8 mouse cellular contexts compared by ENCODE assay signal in genomic region chr11:115427482-115428331, GRCm38 (mm10). TPM values are rescaled to one million over a fixed set of nuclear protein-coding genes. Genes with fewer than 3 reads are reported as not detected.
DNase-seq lines count a peak whose midpoint lies in the region; ATAC-seq and TF ChIP-seq lines count a peak whose summit lies in the region.

No protein-coding gene starts in this region.

- H3K4me3 ChIP-seq in embryonic fibroblast, embryonic 13.5 days (ENCODE audit: insufficient read depth, low read length), result no peak overlapping the region
- no peak overlapping the region for H3K4me3 ChIP-seq in heart, embryonic 12.5 days
- no peak overlapping the region for H3K4me3 ChIP-seq in kidney, embryonic 15.5 days (replicated peaks)
- H3K4me3 ChIP-seq in liver, embryonic 11.5 days (ENCODE audit: low read depth, low read length), result no peak overlapping the region

- DNase-seq in CD8-positive naive resting alpha-beta T cell, adult 2 months (ENCODE audit: low read depth in 2 of 2, low spot score in 2 of 2), result peak; percentile 74 to 79
- peak; percentile 92 for DNase-seq in brain, adult 2 months (ENCODE audit: low read depth, low spot score)
- DNase-seq in liver, embryonic 11.5 days (ENCODE audit: low spot score), result peak; percentile 65
- DNase-seq in naive thymus-derived CD4-positive, alpha-beta T cell, adult 2 months (ENCODE audit: low read depth), result peak; percentile 91
- DNase-seq in telencephalon, adult 2 months (ENCODE audit: low read depth, low spot score), result peak; percentile 65

- H3K4me2 ChIP-seq in heart, embryonic 12.5 days, result 0 out of 2 replicates have a peak overlapping the region, but pooled peaks have one; percentile 22
- peak overlapping the region; percentile 32 for H3K4me2 ChIP-seq in kidney, embryonic 15.5 days
- H3K4me2 ChIP-seq in liver, embryonic 11.5 days, result no peak overlapping the region

- peak; percentile 39; the same call in 1 of the 2 replicates for TF ChIP-seq POLR2A in embryonic fibroblast, embryonic 13.5 days (IDR thresholded peaks at IDR 0.05; ENCODE audit: low read depth, low read length)

- 34% methylated on average over 20 of the region's 20 CpGs for WGBS in heart, embryonic 12.5 days
- WGBS in kidney, embryonic 15.5 days, result 39% methylated on average over 20 of the region's 20 CpGs
- WGBS in liver, embryonic 11.5 days, result 41% methylated on average over 20 of the region's 20 CpGs

- peaks cover 78% of the 10 kb centered on the region for H3K36me3 ChIP-seq in heart, embryonic 12.5 days
- H3K36me3 ChIP-seq in kidney, embryonic 15.5 days, result peaks cover 89% of the 10 kb centered on the region
- H3K36me3 ChIP-seq in liver, embryonic 11.5 days (ENCODE audit: control insufficient read depth, insufficient read depth, low read length), result peaks cover 12% of the 10 kb centered on the region

- ATAC-seq in heart, embryonic 12.5 days (ENCODE audit: insufficient number of reproducible peaks, low FRiP score), result peak; percentile 69
- peak; percentile 63 for ATAC-seq in kidney, embryonic 15.5 days (replicated peaks; ENCODE audit: low FRiP score)
- peak; percentile 69 for ATAC-seq in liver, embryonic 11.5 days (replicated peaks; ENCODE audit: low FRiP score)

- no peaks in the 10 kb centered on the region for H3K9me3 ChIP-seq in heart, embryonic 12.5 days (replicated peaks)
- H3K9me3 ChIP-seq in kidney, embryonic 15.5 days (replicated peaks), result no peaks in the 10 kb centered on the region
- H3K9me3 ChIP-seq in liver, embryonic 11.5 days (ENCODE audit: control insufficient read depth, low read length), result no peaks in the 10 kb centered on the region

- no peaks in the 10 kb centered on the region for H3K27me3 ChIP-seq in heart, embryonic 12.5 days (replicated peaks)
- H3K27me3 ChIP-seq in kidney, embryonic 15.5 days, result no peaks in the 10 kb centered on the region
- H3K27me3 ChIP-seq in liver, embryonic 11.5 days (replicated peaks; ENCODE audit: control insufficient read depth, insufficient read depth, low read length), result no peaks in the 10 kb centered on the region

- H3K4me1 ChIP-seq in embryonic fibroblast, embryonic 13.5 days (ENCODE audit: control insufficient read depth, insufficient read depth, low read length), result no peaks in the 10 kb centered on the region
- H3K4me1 ChIP-seq in heart, embryonic 12.5 days (replicated peaks), result peaks cover 11% of the 10 kb centered on the region
- peaks cover 14% of the 10 kb centered on the region for H3K4me1 ChIP-seq in kidney, embryonic 15.5 days
- no peaks in the 10 kb centered on the region for H3K4me1 ChIP-seq in liver, embryonic 11.5 days (replicated peaks; ENCODE audit: control insufficient read depth, insufficient read depth, low read length)

- no peak overlapping the region for H3K27ac ChIP-seq in embryonic fibroblast, embryonic 13.5 days (ENCODE audit: insufficient read depth, low read length)
- H3K27ac ChIP-seq in heart, embryonic 12.5 days (ENCODE audit: poor library complexity, severe bottlenecking), result peak overlapping the region; percentile 35
- peak overlapping the region; percentile 59 for H3K27ac ChIP-seq in kidney, embryonic 15.5 days
- no peak overlapping the region; the same call in 1 of the 2 replicates for H3K27ac ChIP-seq in liver, embryonic 11.5 days (ENCODE audit: low read depth, low read length)

- peak; percentile 74 for TF ChIP-seq CTCF in embryonic fibroblast, embryonic 13.5 days (IDR thresholded peaks at IDR 0.05; ENCODE audit: borderline replicate concordance, insufficient read depth, low read length)

- H3K9ac ChIP-seq in heart, embryonic 12.5 days, result peak overlapping the region; percentile 6; the same call in 1 of the 2 replicates
- H3K9ac ChIP-seq in kidney, embryonic 15.5 days, result no peak overlapping the region; the same call in 1 of the 2 replicates
- H3K9ac ChIP-seq in liver, embryonic 11.5 days (ENCODE audit: low read depth, low read length), result no peak overlapping the region

RNA-seq across cellular contexts. Expression of gene Kctd2, which starts 7.8 kb away (rescaled TPM):
- 15.9 and 18.2 TPM in 2 replicates for polyA plus RNA-seq in embryonic fibroblast, embryonic 13.5 days (2011; ENCODE audit: insufficient read length, low read depth, missing spikeins)
- 16.0 and 17.5 TPM in 2 replicates for polyA plus RNA-seq in heart, embryonic 12.5 days (2016; fragmentation: Nextera tagmentation; extraction: Ambion mirVana)
- 14.1 and 16.4 TPM in 2 replicates for polyA plus RNA-seq in kidney, embryonic 15.5 days (2015; fragmentation: Nextera tagmentation; extraction: Ambion mirVana)
- polyA plus RNA-seq in liver, embryonic 11.5 days (2014; fragmentation: Nextera tagmentation; extraction: Ambion mirVana), result 8.4 and 8.9 TPM in 2 replicates

RNA-seq across cellular contexts. Expression of gene Atp5h, which starts 7.9 kb away (rescaled TPM):
- polyA plus RNA-seq in embryonic fibroblast, embryonic 13.5 days (2011; ENCODE audit: insufficient read length, low read depth, missing spikeins), result 334 and 405 TPM in 2 replicates
- polyA plus RNA-seq in heart, embryonic 12.5 days (2016; fragmentation: Nextera tagmentation; extraction: Ambion mirVana), result 1,576 and 1,627 TPM in 2 replicates
- polyA plus RNA-seq in kidney, embryonic 15.5 days (2015; fragmentation: Nextera tagmentation; extraction: Ambion mirVana), result 1,004 and 1,083 TPM in 2 replicates
- 835 and 884 TPM in 2 replicates for polyA plus RNA-seq in liver, embryonic 11.5 days (2014; fragmentation: Nextera tagmentation; extraction: Ambion mirVana)

RNA-seq across cellular contexts. Expression of gene Trim80, which starts 12.6 kb away (rescaled TPM):
- not detected in 2 replicates for polyA plus RNA-seq in embryonic fibroblast, embryonic 13.5 days (2011; ENCODE audit: insufficient read length, low read depth, missing spikeins)
- 0.19 and 0.35 TPM in 2 replicates for polyA plus RNA-seq in heart, embryonic 12.5 days (2016; fragmentation: Nextera tagmentation; extraction: Ambion mirVana)
- 0.18 and 0.30 TPM in 2 replicates for polyA plus RNA-seq in kidney, embryonic 15.5 days (2015; fragmentation: Nextera tagmentation; extraction: Ambion mirVana)
- polyA plus RNA-seq in liver, embryonic 11.5 days (2014; fragmentation: Nextera tagmentation; extraction: Ambion mirVana), result 0.18 and 0.27 TPM in 2 replicates

RNA-seq across cellular contexts. Expression of gene Mrpl58, which starts 24.2 kb away (rescaled TPM):
- 35.3 and 46.6 TPM in 2 replicates for polyA plus RNA-seq in embryonic fibroblast, embryonic 13.5 days (2011; ENCODE audit: insufficient read length, low read depth, missing spikeins)
- 156 and 162 TPM in 2 replicates for polyA plus RNA-seq in heart, embryonic 12.5 days (2016; fragmentation: Nextera tagmentation; extraction: Ambion mirVana)
- 204 and 209 TPM in 2 replicates for polyA plus RNA-seq in kidney, embryonic 15.5 days (2015; fragmentation: Nextera tagmentation; extraction: Ambion mirVana)
- 165 TPM in 2 replicates for polyA plus RNA-seq in liver, embryonic 11.5 days (2014; fragmentation: Nextera tagmentation; extraction: Ambion mirVana)

RNA-seq across cellular contexts. Expression of gene Slc16a5, which starts 34.6 kb away (rescaled TPM):
- polyA plus RNA-seq in embryonic fibroblast, embryonic 13.5 days (2011; ENCODE audit: insufficient read length, low read depth, missing spikeins), result not detected in 2 replicates
- 0.17 TPM in 1 of 2 replicates, not detected in the other for polyA plus RNA-seq in heart, embryonic 12.5 days (2016; fragmentation: Nextera tagmentation; extraction: Ambion mirVana)
- polyA plus RNA-seq in kidney, embryonic 15.5 days (2015; fragmentation: Nextera tagmentation; extraction: Ambion mirVana), result 15.8 and 22.3 TPM in 2 replicates
- not detected in 2 replicates for polyA plus RNA-seq in liver, embryonic 11.5 days (2014; fragmentation: Nextera tagmentation; extraction: Ambion mirVana)

Comparison
In these comparisons a context has a peak if more than half of its experiments do, and no peak if none do; other contexts are left out.
1. H3K27ac ChIP-seq: peak in heart, embryonic 12.5 days (single experiment) and kidney, embryonic 15.5 days (single experiment); none in embryonic fibroblast, embryonic 13.5 days (single experiment) and liver, embryonic 11.5 days (single experiment).
2. Peak in every context shown above with its lines, with median percentiles within 50 percentile points of each other: DNase-seq and ATAC-seq.